Mouse (Mus musculus): ENCODE results near the gene Sh3pxd2b. TPM values are rescaled to one million over a fixed set of nuclear protein-coding genes. Genes with fewer than 3 reads are reported as not detected.
A peak's percentile ranks its signal among the peaks of the same experiment; 100 is the strongest.

Sh3pxd2b gene
- polyA plus RNA-seq, 1 experiment from 2014 or later, result 16.8 TPM

- Histone ChIP-seq H3K9me3 (no peaks in the 10 kb centered on the region), H3K36me3 (no peaks in the 10 kb centered on the region), H3K27ac (peak overlapping the region; percentile 29), H3K4me3 (no peak overlapping the region), H3K4me1 (peaks cover 8% of the 10 kb centered on the region), H3K27me3 (ENCODE audit: insufficient read depth, poor library complexity, severe bottlenecking) (peaks cover 19% of the 10 kb centered on the region; the same call in 1 of the 2 replicates)
- WGBS, result 59% methylated on average over 11 of the region's 11 CpGs
- DNase-seq (ENCODE audit: low spot score), result no peak
Observed at GRCm38 (mm10) chr11:32320507-32321195, 27.0 kb upstream of the Sh3pxd2b start.

DNA sequence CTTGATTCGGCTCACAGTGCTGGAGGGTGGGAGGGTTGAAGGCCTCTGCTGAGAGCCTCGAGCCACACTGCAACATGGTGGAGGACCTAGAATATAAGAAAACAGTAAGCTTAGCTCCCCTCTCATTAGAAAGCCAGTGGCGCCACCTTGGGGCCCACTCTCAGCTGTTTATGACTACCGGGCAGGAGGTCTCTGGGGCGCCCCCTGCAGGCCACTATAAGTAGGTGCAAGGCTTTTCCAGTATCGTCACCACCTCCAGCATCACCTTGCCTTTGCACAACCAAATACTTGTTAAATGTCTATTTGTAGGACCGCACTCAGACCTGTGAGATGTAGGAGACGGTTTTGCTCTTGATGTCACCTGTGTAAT is 26.4 kb upstream of the Sh3pxd2b start:
- H3K36me3 ChIP-seq, result no peaks in the 10 kb centered on the region
- DNase-seq (ENCODE audit: low spot score), result peak; percentile 90
- no peak overlapping the region for H3K27ac ChIP-seq
- 39% methylated on average over 8 of the region's 8 CpGs for WGBS
- H3K27me3 ChIP-seq (ENCODE audit: insufficient read depth, poor library complexity, severe bottlenecking), result peaks cover 19% of the 10 kb centered on the region; the same call in 1 of the 2 replicates
- H3K4me3 ChIP-seq, result no peak overlapping the region
- H3K9me3 ChIP-seq, result no peaks in the 10 kb centered on the region
- peaks cover 8% of the 10 kb centered on the region for H3K4me1 ChIP-seq

DNA sequence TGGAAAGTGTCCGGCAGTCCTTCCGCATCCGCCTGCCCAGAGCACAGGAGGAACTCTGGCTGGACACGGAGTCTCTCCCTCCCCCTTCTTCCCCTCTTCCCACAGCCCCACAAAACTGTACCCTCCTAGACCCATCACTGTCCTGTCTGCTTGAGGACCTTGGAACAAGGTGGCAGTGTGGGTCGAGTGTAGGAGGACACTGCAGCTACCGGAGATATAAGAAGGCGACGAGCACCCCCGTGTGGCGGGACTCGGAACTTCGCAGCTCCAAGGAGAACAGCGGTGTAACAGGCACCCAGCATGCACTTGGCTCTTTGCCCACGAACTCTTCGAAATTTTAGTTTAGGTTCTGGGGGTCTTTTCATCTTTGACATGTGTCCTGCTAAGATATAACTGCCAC is 23.0 kb upstream of the Sh3pxd2b start:
- Histone ChIP-seq H3K27me3 (ENCODE audit: insufficient read depth, poor library complexity, severe bottlenecking) (peaks cover 14% of the 10 kb centered on the region; the same call in 1 of the 2 replicates), H3K9me3 (no peaks in the 10 kb centered on the region), H3K4me1 (peaks cover 8% of the 10 kb centered on the region), H3K4me3 (peak overlapping the region; percentile 35), H3K36me3 (no peaks in the 10 kb centered on the region), H3K27ac (no peak overlapping the region; the same call in 1 of the 2 replicates)
- peak; percentile 93 for DNase-seq (ENCODE audit: low spot score)
- 12% methylated on average over 15 of the region's 15 CpGs for WGBS

- 55% methylated on average over 6 of the region's 6 CpGs for WGBS
- no peak overlapping the region for H3K4me3 ChIP-seq
- DNase-seq (ENCODE audit: low spot score), result no peak
- H3K27me3 ChIP-seq (ENCODE audit: insufficient read depth, poor library complexity, severe bottlenecking), result no peaks in the 10 kb centered on the region
- no peaks in the 10 kb centered on the region for H3K4me1 ChIP-seq
- H3K9me3 ChIP-seq, result no peaks in the 10 kb centered on the region
- H3K36me3 ChIP-seq, result no peaks in the 10 kb centered on the region
- H3K27ac ChIP-seq, result 0 out of 2 replicates have a peak overlapping the region, but pooled peaks have one; percentile 30
Observed at GRCm38 (mm10) chr11:32331075-32331474, 16.5 kb upstream of the Sh3pxd2b start.

DNA sequence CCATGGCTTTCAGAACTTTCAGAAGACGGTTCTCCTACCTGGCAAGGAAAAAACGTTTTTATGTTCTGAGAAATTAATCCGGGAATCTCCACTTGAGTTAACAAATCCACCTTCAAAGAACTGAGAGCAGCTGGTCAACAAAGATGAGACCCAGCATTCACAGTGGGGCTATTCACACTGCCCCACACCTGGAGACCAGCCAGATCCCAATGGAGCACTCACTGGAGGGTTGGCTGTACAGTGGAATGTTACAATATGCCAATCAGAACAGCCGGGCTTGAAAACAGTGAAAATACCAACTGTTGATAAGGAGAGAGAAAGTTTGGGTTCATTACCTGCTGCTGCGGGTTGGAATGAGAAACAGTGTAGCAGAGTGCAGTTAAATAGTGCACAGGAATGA is 15.8 kb upstream of the Sh3pxd2b start:
- Histone ChIP-seq H3K36me3 (no peaks in the 10 kb centered on the region), H3K9me3 (no peaks in the 10 kb centered on the region), H3K4me3 (no peak overlapping the region), H3K27ac (no peak overlapping the region), H3K27me3 (ENCODE audit: insufficient read depth, poor library complexity, severe bottlenecking) (no peaks in the 10 kb centered on the region), H3K4me1 (no peaks in the 10 kb centered on the region)
- WGBS, result 66% methylated on average over 5 of the region's 5 CpGs
- DNase-seq (ENCODE audit: low spot score), result no peak

- H3K27me3 ChIP-seq (ENCODE audit: insufficient read depth, poor library complexity, severe bottlenecking), result no peaks in the 10 kb centered on the region
- H3K27ac ChIP-seq, result no peak overlapping the region
- no peak for DNase-seq (ENCODE audit: low spot score)
- no peaks in the 10 kb centered on the region for H3K36me3 ChIP-seq
- 79% methylated on average over 2 of the region's 2 CpGs for WGBS
- no peaks in the 10 kb centered on the region for H3K4me1 ChIP-seq
- H3K4me3 ChIP-seq, result no peak overlapping the region
- no peaks in the 10 kb centered on the region for H3K9me3 ChIP-seq
Observed at GRCm38 (mm10) chr11:32333235-32333634, 14.4 kb upstream of the Sh3pxd2b start.

GRCm38 (mm10) chr11:32336435-32336907 is 11.1 kb upstream of the Sh3pxd2b start:
- Histone ChIP-seq H3K27me3 (ENCODE audit: insufficient read depth, poor library complexity, severe bottlenecking) (no peaks in the 10 kb centered on the region), H3K27ac (no peak overlapping the region), H3K4me3 (no peak overlapping the region), H3K9me3 (no peaks in the 10 kb centered on the region), H3K4me1 (peaks cover 10% of the 10 kb centered on the region), H3K36me3 (no peaks in the 10 kb centered on the region)
- 78% methylated on average over 6 of the region's 6 CpGs for WGBS
- DNase-seq (ENCODE audit: low spot score), result no peak

- Histone ChIP-seq H3K9me3 (no peaks in the 10 kb centered on the region), H3K4me3 (no peak overlapping the region), H3K36me3 (no peaks in the 10 kb centered on the region), H3K27ac (no peak overlapping the region), H3K27me3 (ENCODE audit: insufficient read depth, poor library complexity, severe bottlenecking) (0 out of 2 replicates have a peak, but pooled peaks cover 6% of the 10 kb centered on the region), H3K4me1 (peaks cover 10% of the 10 kb centered on the region)
- no peak for DNase-seq (ENCODE audit: low spot score)
- WGBS, result 41% methylated on average over 2 of the region's 2 CpGs
Observed at GRCm38 (mm10) chr11:32339131-32339531, 8.5 kb upstream of the Sh3pxd2b start.

DNA sequence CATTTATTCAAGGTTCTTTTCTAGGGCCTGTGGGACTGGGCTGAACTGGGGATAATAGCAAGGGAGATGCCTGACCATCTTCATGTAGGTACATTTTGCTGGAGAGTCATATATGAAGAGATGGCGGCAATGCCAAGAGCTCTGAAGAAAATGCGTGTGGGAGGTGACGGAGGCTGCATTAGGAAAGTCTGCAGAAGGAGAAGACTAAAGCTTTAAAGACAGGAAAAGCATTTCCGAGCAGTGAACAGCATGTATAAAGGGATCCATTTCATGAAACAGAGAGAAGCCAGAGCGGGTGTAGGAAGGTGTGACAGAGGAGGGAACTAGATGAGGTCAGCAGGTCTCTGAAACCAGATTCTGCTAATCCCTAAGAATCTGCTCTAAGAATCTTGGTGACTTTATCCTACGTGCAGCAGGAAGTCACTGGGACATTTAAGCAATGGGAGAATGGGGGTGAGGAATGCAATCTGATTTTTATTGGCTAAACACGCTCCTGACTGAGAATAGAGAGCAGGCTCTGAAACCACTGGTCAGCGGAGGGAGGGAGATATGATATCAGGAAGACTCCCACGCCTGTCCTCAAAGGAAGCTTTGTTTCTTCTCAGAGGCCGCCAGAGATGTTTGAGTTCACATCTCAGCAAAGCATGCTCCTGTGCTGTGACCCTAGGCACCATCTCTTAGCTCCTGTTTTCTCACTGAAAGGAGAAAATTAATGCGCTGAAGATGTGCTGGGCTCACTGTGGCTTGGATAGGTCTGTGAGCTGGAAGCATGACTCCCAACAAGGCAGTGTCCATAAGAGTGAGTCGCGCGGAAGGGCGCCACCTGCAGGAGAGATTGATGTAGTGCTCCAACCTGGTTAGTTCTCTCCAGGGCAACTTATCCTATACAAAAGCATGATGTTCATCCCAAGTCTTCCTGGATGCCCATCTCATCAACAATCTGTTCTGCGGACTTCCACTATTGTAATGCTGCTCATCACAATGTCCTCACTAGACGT is 6.8 kb upstream of the Sh3pxd2b start:
- Histone ChIP-seq H3K27me3 (ENCODE audit: insufficient read depth, poor library complexity, severe bottlenecking) (0 out of 2 replicates have a peak, but pooled peaks cover 6% of the 10 kb centered on the region), H3K27ac (no peak overlapping the region), H3K4me1 (peaks cover 10% of the 10 kb centered on the region), H3K36me3 (no peaks in the 10 kb centered on the region), H3K9me3 (no peaks in the 10 kb centered on the region), H3K4me3 (0 out of 2 replicates have a peak overlapping the region, but pooled peaks have one; percentile 19)
- WGBS, result 29% methylated on average over 17 of the region's 17 CpGs
- DNase-seq (ENCODE audit: low spot score), result peak; percentile 87

DNA sequence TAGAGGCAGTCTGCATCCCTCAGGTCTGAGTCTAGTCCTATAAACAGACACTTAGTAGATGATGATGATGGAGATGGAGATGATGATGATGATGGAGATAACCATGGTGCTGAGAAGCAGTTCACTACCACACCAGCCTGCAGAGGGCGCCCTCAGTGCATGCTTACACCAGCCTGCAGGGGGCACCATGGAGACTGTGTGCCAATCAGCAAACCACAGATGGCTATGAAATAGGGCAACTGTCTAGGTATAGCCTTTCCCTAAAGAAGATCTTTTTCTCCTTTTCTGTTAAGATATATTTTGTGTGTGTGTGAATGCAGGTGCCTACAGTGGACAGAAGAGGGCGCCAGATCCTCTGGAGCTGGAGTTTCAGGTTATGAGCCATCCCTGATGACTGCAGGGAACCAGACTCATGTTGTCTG is 4.8 kb upstream of the Sh3pxd2b start:
- Histone ChIP-seq H3K9me3 (no peaks in the 10 kb centered on the region), H3K36me3 (no peaks in the 10 kb centered on the region), H3K4me3 (no peak overlapping the region), H3K27ac (no peak overlapping the region), H3K4me1 (peaks cover 18% of the 10 kb centered on the region), H3K27me3 (ENCODE audit: insufficient read depth, poor library complexity, severe bottlenecking) (0 out of 2 replicates have a peak, but pooled peaks cover 13% of the 10 kb centered on the region)
- DNase-seq (ENCODE audit: low spot score), result no peak
- 17% methylated on average over 2 of the region's 2 CpGs for WGBS

DNA sequence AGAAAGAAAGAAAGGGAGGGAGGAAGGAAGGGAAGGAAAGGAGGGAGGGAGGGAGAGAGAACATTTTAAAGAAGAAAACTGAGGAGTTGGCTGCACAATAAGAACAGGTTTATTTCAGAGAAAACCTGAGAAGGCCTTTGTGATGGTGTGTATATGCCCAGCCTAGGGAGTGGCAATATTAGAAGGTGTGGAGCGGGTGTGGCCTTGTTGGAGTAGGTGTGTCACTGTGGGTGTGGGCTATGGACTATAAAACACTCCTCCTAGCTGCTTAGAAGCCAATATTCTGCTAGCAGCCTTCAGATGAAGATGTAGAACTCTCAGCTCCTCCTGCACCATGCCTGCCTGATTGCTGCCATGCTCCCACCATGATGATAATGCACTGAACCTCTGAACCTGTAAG is 4.3 kb upstream of the Sh3pxd2b start:
- no peaks in the 10 kb centered on the region for H3K9me3 ChIP-seq
- no peak overlapping the region for H3K27ac ChIP-seq
- DNase-seq (ENCODE audit: low spot score), result no peak
- no peak overlapping the region for H3K4me3 ChIP-seq
- H3K4me1 ChIP-seq, result peaks cover 23% of the 10 kb centered on the region
- no peaks in the 10 kb centered on the region for H3K36me3 ChIP-seq
- WGBS, result 87% methylated on average over 1 of the region's 1 CpGs
- H3K27me3 ChIP-seq (ENCODE audit: insufficient read depth, poor library complexity, severe bottlenecking), result 0 out of 2 replicates have a peak, but pooled peaks cover 13% of the 10 kb centered on the region

GRCm38 (mm10) chr11:32345504-32346297 is 1.9 kb upstream of the Sh3pxd2b start:
- Histone ChIP-seq H3K4me3 (no peak overlapping the region), H3K4me1 (peaks cover 42% of the 10 kb centered on the region), H3K27me3 (ENCODE audit: insufficient read depth, poor library complexity, severe bottlenecking) (0 out of 2 replicates have a peak, but pooled peaks cover 13% of the 10 kb centered on the region), H3K36me3 (peaks cover 3% of the 10 kb centered on the region), H3K27ac (no peak overlapping the region), H3K9me3 (no peaks in the 10 kb centered on the region)
- no peak for DNase-seq (ENCODE audit: low spot score)
- 69% methylated on average over 6 of the region's 6 CpGs for WGBS
